Mouse (Mus musculus): ENCODE measurements around the gene Pnkp. TPM values are rescaled to one million over a fixed set of nuclear protein-coding genes. Genes with fewer than 3 reads are reported as not detected.

The Pnkp gene
- polyA plus RNA-seq, 1 experiment from 2014 or later: 33.6 TPM

GRCm38 (mm10) chr7:44855036-44855435 is 1.9 kb upstream of the Pnkp start:
- H3K27ac ChIP-seq: peak overlapping the region; percentile 99
- WGBS: 27% methylated on average over 10 of the region's 10 CpGs
- peak overlapping the region; percentile 63 for H3K9ac ChIP-seq
- no peak for ATAC-seq (replicated peaks; ENCODE audit: low FRiP score)
- H3K4me3 ChIP-seq (replicated peaks): peak overlapping the region; percentile 58
- no peaks in the 10 kb centered on the region for H3K27me3 ChIP-seq
- peaks cover 32% of the 10 kb centered on the region for H3K36me3 ChIP-seq
- peaks cover 73% of the 10 kb centered on the region for H3K4me1 ChIP-seq
- no peaks in the 10 kb centered on the region for H3K9me3 ChIP-seq (replicated peaks)
- peak overlapping the region; percentile 96 for H3K4me2 ChIP-seq

GRCm38 (mm10) chr7:44856265-44856916 is 548 bp upstream of the Pnkp start:
- no peaks in the 10 kb centered on the region for H3K27me3 ChIP-seq
- H3K9me3 ChIP-seq (replicated peaks): no peaks in the 10 kb centered on the region
- peak overlapping the region; percentile 81 for H3K4me2 ChIP-seq
- peak overlapping the region; percentile 70 for H3K9ac ChIP-seq
- H3K36me3 ChIP-seq: peaks cover 32% of the 10 kb centered on the region
- peaks cover 73% of the 10 kb centered on the region for H3K4me1 ChIP-seq
- WGBS: 64% methylated on average over 9 of the region's 9 CpGs
- peak overlapping the region; percentile 92 for H3K27ac ChIP-seq
- peak overlapping the region; percentile 65 for H3K4me3 ChIP-seq (replicated peaks)
- no peak for ATAC-seq (replicated peaks; ENCODE audit: low FRiP score)

GRCm38 (mm10) chr7:44857905-44858304 is 966 bp downstream of the Pnkp start:
- peak overlapping the region; percentile 70 for H3K9ac ChIP-seq
- no peak for ATAC-seq (replicated peaks; ENCODE audit: low FRiP score)
- peaks cover 65% of the 10 kb centered on the region for H3K4me1 ChIP-seq
- WGBS: 25% methylated on average over 8 of the region's 8 CpGs
- H3K27me3 ChIP-seq: no peaks in the 10 kb centered on the region
- H3K27ac ChIP-seq: peak overlapping the region; percentile 92
- H3K9me3 ChIP-seq (replicated peaks): no peaks in the 10 kb centered on the region
- H3K36me3 ChIP-seq: peaks cover 36% of the 10 kb centered on the region
- H3K4me3 ChIP-seq (replicated peaks): peak overlapping the region; percentile 65
- H3K4me2 ChIP-seq: peak overlapping the region; percentile 81

GRCm38 (mm10) chr7:44859896-44860295 is 3.0 kb downstream of the Pnkp start:
- H3K4me1 ChIP-seq: peaks cover 51% of the 10 kb centered on the region
- H3K36me3 ChIP-seq: peaks cover 52% of the 10 kb centered on the region
- ATAC-seq (replicated peaks; ENCODE audit: low FRiP score): no peak
- H3K4me2 ChIP-seq: no peak overlapping the region
- 94% methylated on average over 11 of the region's 11 CpGs for WGBS
- H3K9ac ChIP-seq: no peak overlapping the region
- no peaks in the 10 kb centered on the region for H3K27me3 ChIP-seq
- no peak overlapping the region for H3K4me3 ChIP-seq (replicated peaks)
- H3K9me3 ChIP-seq (replicated peaks): no peaks in the 10 kb centered on the region
- H3K27ac ChIP-seq: 0 out of 2 replicates have a peak overlapping the region, but pooled peaks have one; percentile 16

GRCm38 (mm10) chr7:44860576-44861428 is 3.9 kb downstream of the Pnkp start:
- 55% methylated on average over 22 of the region's 22 CpGs for WGBS
- Histone ChIP-seq H3K27ac (peak overlapping the region; percentile 75), H3K27me3 (no peaks in the 10 kb centered on the region), H3K9ac (no peak overlapping the region), H3K4me3 (replicated peaks) (peak overlapping the region; percentile 13; the same call in 1 of the 2 replicates), H3K36me3 (peaks cover 61% of the 10 kb centered on the region), H3K9me3 (replicated peaks) (no peaks in the 10 kb centered on the region), H3K4me2 (0 out of 2 replicates have a peak overlapping the region, but pooled peaks have one; percentile 12), H3K4me1 (peaks cover 51% of the 10 kb centered on the region)
- ATAC-seq (replicated peaks; ENCODE audit: low FRiP score): peak; percentile 20; the same call in 1 of the 2 replicates

- WGBS: 78% methylated on average over 14 of the region's 14 CpGs
Measured at GRCm38 (mm10) chr7:44861429-44861816, 4.5 kb downstream of the Pnkp start.

GRCm38 (mm10) chr7:44862434-44862833 is 5.5 kb downstream of the Pnkp start:
- peaks cover 57% of the 10 kb centered on the region for H3K4me1 ChIP-seq
- WGBS: 78% methylated on average over 8 of the region's 8 CpGs
- H3K27ac ChIP-seq: no peak overlapping the region
- H3K36me3 ChIP-seq: peaks cover 69% of the 10 kb centered on the region
- H3K4me3 ChIP-seq (replicated peaks): no peak overlapping the region
- ATAC-seq (replicated peaks; ENCODE audit: low FRiP score): no peak
- H3K27me3 ChIP-seq: no peaks in the 10 kb centered on the region
- no peak overlapping the region for H3K4me2 ChIP-seq
- no peaks in the 10 kb centered on the region for H3K9me3 ChIP-seq (replicated peaks)
- no peak overlapping the region for H3K9ac ChIP-seq

More at GRCm38 (mm10) chr7:44861429-44861816, 4.5 kb downstream of the Pnkp start:
- no peak overlapping the region for H3K4me3 ChIP-seq (replicated peaks)
- H3K4me1 ChIP-seq: peaks cover 51% of the 10 kb centered on the region
- H3K27ac ChIP-seq: peak overlapping the region; percentile 75
- H3K27me3 ChIP-seq: no peaks in the 10 kb centered on the region
- no peak overlapping the region for H3K9ac ChIP-seq
- peaks cover 66% of the 10 kb centered on the region for H3K36me3 ChIP-seq
- no peak for ATAC-seq (replicated peaks; ENCODE audit: low FRiP score)
- H3K4me2 ChIP-seq: no peak overlapping the region
- no peaks in the 10 kb centered on the region for H3K9me3 ChIP-seq (replicated peaks)

GRCm38 (mm10) chr7:44863210-44863609 is 6.3 kb downstream of the Pnkp start:
- H3K4me2 ChIP-seq: no peak overlapping the region
- H3K9ac ChIP-seq: no peak overlapping the region
- peaks cover 69% of the 10 kb centered on the region for H3K36me3 ChIP-seq
- no peak overlapping the region for H3K4me3 ChIP-seq (replicated peaks)
- no peaks in the 10 kb centered on the region for H3K9me3 ChIP-seq (replicated peaks)
- WGBS: 90% methylated on average over 14 of the region's 14 CpGs
- no peaks in the 10 kb centered on the region for H3K27me3 ChIP-seq
- H3K27ac ChIP-seq: no peak overlapping the region
- ATAC-seq (replicated peaks; ENCODE audit: low FRiP score): no peak
- H3K4me1 ChIP-seq: peaks cover 57% of the 10 kb centered on the region

- H3K4me2 ChIP-seq: no peak overlapping the region
- H3K9ac ChIP-seq: 0 out of 2 replicates have a peak overlapping the region, but pooled peaks have one; percentile 2
- no peak overlapping the region for H3K27ac ChIP-seq
- H3K9me3 ChIP-seq (replicated peaks): no peaks in the 10 kb centered on the region
- no peak overlapping the region for H3K4me3 ChIP-seq (replicated peaks)
- ATAC-seq (replicated peaks; ENCODE audit: low FRiP score): no peak
- H3K27me3 ChIP-seq: no peaks in the 10 kb centered on the region
- whole genome bisulfite sequencing: 90% methylated on average over 11 of the region's 11 CpGs
- peaks cover 55% of the 10 kb centered on the region for H3K4me1 ChIP-seq
- H3K36me3 ChIP-seq: peaks cover 67% of the 10 kb centered on the region
Measured at GRCm38 (mm10) chr7:44863982-44864494, 7.1 kb downstream of the Pnkp start.

- H3K4me1 ChIP-seq: peaks cover 55% of the 10 kb centered on the region
- H3K36me3 ChIP-seq: peaks cover 59% of the 10 kb centered on the region
- H3K4me3 ChIP-seq (replicated peaks): 0 out of 2 replicates have a peak overlapping the region, but pooled peaks have one; percentile 7
- ATAC-seq (replicated peaks; ENCODE audit: low FRiP score): no peak
- H3K27ac ChIP-seq: 0 out of 2 replicates have a peak overlapping the region, but pooled peaks have one; percentile 100
- H3K27me3 ChIP-seq: no peaks in the 10 kb centered on the region
- H3K9me3 ChIP-seq (replicated peaks): no peaks in the 10 kb centered on the region
- 0 out of 2 replicates have a peak overlapping the region, but pooled peaks have one; percentile 2 for H3K9ac ChIP-seq
- 81% methylated on average over 24 of the region's 24 CpGs for WGBS
- H3K4me2 ChIP-seq: 0 out of 2 replicates have a peak overlapping the region, but pooled peaks have one; percentile 3
Measured at GRCm38 (mm10) chr7:44864595-44865542, 7.9 kb downstream of the Pnkp start.

Data from kidney, embryonic 15.5 days (tissue).